ENCODE assay signal across 8 mouse cellular contexts in the genomic region with DNA sequence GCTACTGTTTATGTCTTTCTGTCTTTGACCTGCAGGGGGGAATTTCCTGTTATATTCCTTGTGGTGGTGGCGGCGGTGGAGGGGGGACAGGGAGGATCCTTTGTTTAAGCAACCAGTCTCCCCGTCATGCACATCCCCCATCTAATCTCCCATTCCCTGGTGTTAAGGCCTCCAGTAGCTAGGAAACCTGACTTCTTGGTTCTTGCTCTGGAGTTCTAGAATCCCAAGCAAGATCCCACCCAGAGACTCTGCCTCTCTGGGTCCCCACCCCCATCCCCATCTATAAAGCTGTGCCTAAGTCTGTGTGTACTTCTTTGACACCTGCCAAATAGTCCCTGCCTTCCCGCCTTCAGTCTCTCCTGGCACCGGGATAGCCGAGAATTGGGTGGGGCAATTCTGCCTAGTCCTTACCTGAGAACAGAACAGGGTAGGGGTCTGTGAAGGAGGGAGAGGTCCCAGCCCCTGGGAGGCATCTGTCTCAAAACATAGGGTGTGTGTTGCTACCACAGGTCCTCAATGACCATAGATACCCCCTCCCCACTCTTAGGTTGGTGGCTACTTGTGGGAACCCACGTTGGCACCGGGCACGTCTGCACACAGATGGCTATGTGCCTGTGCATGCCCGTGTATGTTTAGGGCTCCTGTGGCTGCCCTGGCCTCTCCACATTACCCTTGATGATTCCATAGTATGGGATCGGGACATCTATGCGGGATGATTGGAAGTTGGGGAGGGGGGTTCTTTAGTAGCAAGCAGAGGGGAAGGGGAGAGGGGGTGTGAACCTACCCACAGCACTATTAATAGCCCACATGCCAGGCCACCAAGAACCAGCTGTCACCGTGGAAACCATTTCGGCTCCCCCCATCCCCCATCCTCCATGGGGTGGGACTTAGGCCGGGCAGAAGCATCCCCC. TPM values are rescaled to one million over a fixed set of nuclear protein-coding genes. Genes with fewer than 3 reads are reported as not detected.
DNase-seq lines count a peak whose midpoint lies in the region; ATAC-seq and TF ChIP-seq lines count a peak whose summit lies in the region.

No protein-coding gene starts in this region.

- peak overlapping the region; percentile 100 for H3K27ac ChIP-seq in gastrocnemius, adult 2 months
- H3K27ac ChIP-seq in forebrain, postnatal 0 days (ENCODE audit: low read depth, low read length): peak overlapping the region; percentile 99
- H3K27ac ChIP-seq in midbrain, embryonic 12.5 days (replicated peaks): peak overlapping the region; percentile 94

- peaks cover 71% of the 10 kb centered on the region for H3K4me1 ChIP-seq in forebrain, postnatal 0 days (ENCODE audit: insufficient read depth)
- peaks cover 94% of the 10 kb centered on the region for H3K4me1 ChIP-seq in midbrain, embryonic 12.5 days

- H3K9me3 ChIP-seq in forebrain, postnatal 0 days (ENCODE audit: low read length): no peaks in the 10 kb centered on the region
- no peaks in the 10 kb centered on the region for H3K9me3 ChIP-seq in midbrain, embryonic 12.5 days

- peak overlapping the region; percentile 66 for H3K9ac ChIP-seq in forebrain, postnatal 0 days
- H3K9ac ChIP-seq in midbrain, embryonic 12.5 days (replicated peaks): peak overlapping the region; percentile 56

- H3K27me3 ChIP-seq in forebrain, postnatal 0 days (ENCODE audit: insufficient read depth, low read length): no peaks in the 10 kb centered on the region
- H3K27me3 ChIP-seq in midbrain, embryonic 12.5 days: no peaks in the 10 kb centered on the region

- peak overlapping the region; percentile 65 for H3K4me3 ChIP-seq in gastrocnemius, adult 2 months
- H3K4me3 ChIP-seq in forebrain, postnatal 0 days (ENCODE audit: low read depth, low read length): peak overlapping the region; percentile 30
- H3K4me3 ChIP-seq in midbrain, embryonic 12.5 days: peak overlapping the region; percentile 15; the same call in 1 of the 2 replicates

- H3K4me2 ChIP-seq in forebrain, postnatal 0 days (ENCODE audit: low read depth): peak overlapping the region; percentile 94
- H3K4me2 ChIP-seq in midbrain, embryonic 12.5 days (replicated peaks): peak overlapping the region; percentile 43

- 2% methylated on average over 15 of the region's 15 CpGs for WGBS in forebrain, postnatal 0 days
- WGBS in midbrain, embryonic 12.5 days: 18% methylated on average over 15 of the region's 15 CpGs

- intact Hi-C loops in gastrocnemius, adult 2 months (cut with DNase I): loop anchor here (2.0 kb wide), 1 partner anchor 20 kb away; no protein-coding TSS in a partner anchor
- intact Hi-C loops in gastrocnemius, postnatal 14 days (cut with DNase I; ENCODE audit: low total_unique reads): no loop called here

- peak; percentile 45 for DNase-seq in gastrocnemius, adult 2 months
- no peak for DNase-seq in gastrocnemius, postnatal 14 days
- DNase-seq in brain, embryonic 14.5 days (ENCODE audit: low read depth): peak; percentile 94
- peak; percentile 85 for DNase-seq in forebrain, postnatal 0 days
- DNase-seq in kidney, postnatal 10 days: peak; percentile 64
- no peak for DNase-seq in thymus, postnatal 14 days
- no peak for DNase-seq in right cerebral cortex, postnatal 4 days

- no peak for TF ChIP-seq CTCF in gastrocnemius, adult 2 months (IDR thresholded peaks at IDR 0.05)
- no peak for TF ChIP-seq CTCF in brain, embryonic 14.5 days (IDR thresholded peaks at IDR 0.05; ENCODE audit: borderline replicate concordance, extremely low read depth, insufficient read depth, insufficient read length)
- TF ChIP-seq CTCF in forebrain, postnatal 0 days (IDR thresholded peaks at IDR 0.05; ENCODE audit: low read depth): peak; percentile 26; the same call in 1 of the 2 replicates

- no peak for TF ChIP-seq POLR2A in brain, embryonic 14.5 days (IDR thresholded peaks at IDR 0.05; ENCODE audit: borderline replicate concordance, extremely low read depth, insufficient read depth, insufficient read length, poor library complexity, severe bottlenecking)

- peak; percentile 36 for ATAC-seq in forebrain, postnatal 0 days
- 0 out of 2 replicates have a peak, but pooled peaks have one; percentile 42 for ATAC-seq in midbrain, embryonic 12.5 days (ENCODE audit: low FRiP score, low read depth)

- peaks cover 9% of the 10 kb centered on the region for H3K36me3 ChIP-seq in forebrain, postnatal 0 days (ENCODE audit: insufficient read depth)
- H3K36me3 ChIP-seq in midbrain, embryonic 12.5 days: 0 out of 2 replicates have a peak, but pooled peaks cover 6% of the 10 kb centered on the region

RNA-seq across cellular contexts. Expression of a gene that starts 8.3 kb away (rescaled TPM):
- 10 to 100 TPM; 78.8 to 96.8 TPM for total RNA-seq in gastrocnemius, adult 2 months (2021)
- total RNA-seq in gastrocnemius, postnatal 14 days (2021): 100 to 1,000 TPM in 1 of 2 experiments, 10 to 100 TPM in 1; 91.8 to 106 TPM
- 600 and 616 TPM in 2 replicates for polyA plus RNA-seq in brain, embryonic 14.5 days (2012; rRNA removed)
- 1,003 and 1,159 TPM in 2 replicates for total RNA-seq in forebrain, postnatal 0 days (2014; rRNA removed)
- 223 and 233 TPM in 2 replicates for polyA plus RNA-seq in forebrain, postnatal 0 days (2015; fragmentation: Nextera tagmentation; extraction: Ambion mirVana)
- 45.3 and 47.6 TPM in 2 replicates for polyA plus RNA-seq in midbrain, embryonic 12.5 days (2016; fragmentation: Nextera tagmentation; extraction: Ambion mirVana)

RNA-seq across cellular contexts. Expression of a gene that starts 19.5 kb away (rescaled TPM):
- 10 to 100 TPM; 52.0 to 58.4 TPM for total RNA-seq in gastrocnemius, adult 2 months (2021)
- total RNA-seq in gastrocnemius, postnatal 14 days (2021): 10 to 100 TPM; 40.3 to 42.0 TPM
- 134 and 170 TPM in 2 replicates for polyA plus RNA-seq in brain, embryonic 14.5 days (2012; rRNA removed)
- total RNA-seq in forebrain, postnatal 0 days (2014; rRNA removed): 54.0 and 66.5 TPM in 2 replicates
- polyA plus RNA-seq in forebrain, postnatal 0 days (2015; fragmentation: Nextera tagmentation; extraction: Ambion mirVana): 46.4 and 49.3 TPM in 2 replicates
- polyA plus RNA-seq in midbrain, embryonic 12.5 days (2016; fragmentation: Nextera tagmentation; extraction: Ambion mirVana): 96.5 and 97.7 TPM in 2 replicates

RNA-seq across cellular contexts. Expression of a gene that starts 26.4 kb away (rescaled TPM):
- total RNA-seq in gastrocnemius, adult 2 months (2021): 100 to 1,000 TPM in 1 of 2 experiments, 10 to 100 TPM in 1; 56.3 to 152 TPM
- total RNA-seq in gastrocnemius, postnatal 14 days (2021): 10 to 100 TPM; 27.3 to 64.6 TPM
- polyA plus RNA-seq in brain, embryonic 14.5 days (2012; rRNA removed): 3.6 and 4.1 TPM in 2 replicates
- 4.5 and 6.7 TPM in 2 replicates for total RNA-seq in forebrain, postnatal 0 days (2014; rRNA removed)
- polyA plus RNA-seq in forebrain, postnatal 0 days (2015; fragmentation: Nextera tagmentation; extraction: Ambion mirVana): 10.8 and 11.4 TPM in 2 replicates
- polyA plus RNA-seq in midbrain, embryonic 12.5 days (2016; fragmentation: Nextera tagmentation; extraction: Ambion mirVana): 1.2 and 1.5 TPM in 2 replicates

RNA-seq across cellular contexts. Expression of a gene that starts 46.6 kb away (rescaled TPM):
- 10 to 100 TPM; 51.8 to 69.4 TPM for total RNA-seq in gastrocnemius, adult 2 months (2021)
- total RNA-seq in gastrocnemius, postnatal 14 days (2021): 10 to 100 TPM; 49.0 to 55.3 TPM
- 92.1 and 104 TPM in 2 replicates for polyA plus RNA-seq in brain, embryonic 14.5 days (2012; rRNA removed)
- 87.2 and 94.6 TPM in 2 replicates for total RNA-seq in forebrain, postnatal 0 days (2014; rRNA removed)
- 16.3 and 24.1 TPM in 2 replicates for polyA plus RNA-seq in forebrain, postnatal 0 days (2015; fragmentation: Nextera tagmentation; extraction: Ambion mirVana)
- polyA plus RNA-seq in midbrain, embryonic 12.5 days (2016; fragmentation: Nextera tagmentation; extraction: Ambion mirVana): 38.6 and 42.4 TPM in 2 replicates

RNA-seq across cellular contexts. Expression of a gene that starts 47.7 kb away (rescaled TPM):
- not detected for total RNA-seq in gastrocnemius, adult 2 months (2021)
- not detected for total RNA-seq in gastrocnemius, postnatal 14 days (2021)
- polyA plus RNA-seq in brain, embryonic 14.5 days (2012; rRNA removed): 0.10 TPM in 1 of 2 replicates, not detected in the other
- total RNA-seq in forebrain, postnatal 0 days (2014; rRNA removed): not detected in 2 replicates
- not detected in 2 replicates for polyA plus RNA-seq in forebrain, postnatal 0 days (2015; fragmentation: Nextera tagmentation; extraction: Ambion mirVana)
- polyA plus RNA-seq in midbrain, embryonic 12.5 days (2016; fragmentation: Nextera tagmentation; extraction: Ambion mirVana): not detected in 2 replicates

Comparison
In these comparisons a context has a peak if more than half of its experiments do, and no peak if none do; other contexts are left out.
1. DNase-seq: peak in gastrocnemius, adult 2 months (single experiment), brain, embryonic 14.5 days (single experiment), forebrain, postnatal 0 days (single experiment) and kidney, postnatal 10 days (single experiment); none in gastrocnemius, postnatal 14 days (single experiment), thymus, postnatal 14 days (single experiment) and right cerebral cortex, postnatal 4 days (single experiment).
2. H3K4me3 ChIP-seq: peak in every context shown above with its lines; median percentile 65 in gastrocnemius, adult 2 months; 30 in forebrain, postnatal 0 days; 15 in midbrain, embryonic 12.5 days.
3. Peak in every context shown above with its lines, with median percentiles within 50 percentile points of each other: H3K27ac ChIP-seq.